Mouse (Mus musculus): ENCODE data around the gene Cenpe.

GRCm38 (mm10) chr3:135200409-135201303 lies 11.7 kb upstream of the Cenpe start:
- no peak for TF ChIP-seq CTCF (IDR thresholded peaks at IDR 0.05; ENCODE audit: low read depth)
- TF ChIP-seq EP300 (IDR thresholded peaks at IDR 0.05; ENCODE audit: low read depth), result no peak
